Mouse (Mus musculus): ENCODE results near the gene Syce2. TPM values are rescaled to one million over a fixed set of nuclear protein-coding genes. Genes with fewer than 3 reads are reported as not detected.
A peak's percentile ranks its signal among the peaks of the same experiment; 100 is the strongest.
"Not testable (repeated sequence)": the region's sequence is repeated elsewhere in the genome, so short reads cannot be mapped to it uniquely, and the experiment has no call there.

Gene Syce2
- 24.3 and 63.0 TPM in 2 replicates for polyA plus RNA-seq (2012; ENCODE audit: insufficient read depth, low replicate concordance)

GRCm38 (mm10) chr8:84871376-84872308 is at the start of gene Syce2:
TSS of gene Syce2 (plus strand) at chr8:84872111.
- TF ChIP-seq GATA1 (IDR thresholded peaks at IDR 0.05; ENCODE audit: borderline replicate concordance, low read length) = no peak
- no peak for TF ChIP-seq FLI1 (IDR thresholded peaks at IDR 0.05; ENCODE audit: low read length)
- Histone ChIP-seq H3K4me1 (peaks cover 19% of the 10 kb centered on the region), H3K27me3 (replicated peaks) (no peaks in the 10 kb centered on the region), H3K4me3 (replicated peaks) (peak within 1 kb of the TSS; percentile 93), H3K36me3 (replicated peaks; ENCODE audit: low read length) (peaks cover 43% of the 10 kb centered on the region), H3K9me3 (no peaks in the 10 kb centered on the region)

DNA sequence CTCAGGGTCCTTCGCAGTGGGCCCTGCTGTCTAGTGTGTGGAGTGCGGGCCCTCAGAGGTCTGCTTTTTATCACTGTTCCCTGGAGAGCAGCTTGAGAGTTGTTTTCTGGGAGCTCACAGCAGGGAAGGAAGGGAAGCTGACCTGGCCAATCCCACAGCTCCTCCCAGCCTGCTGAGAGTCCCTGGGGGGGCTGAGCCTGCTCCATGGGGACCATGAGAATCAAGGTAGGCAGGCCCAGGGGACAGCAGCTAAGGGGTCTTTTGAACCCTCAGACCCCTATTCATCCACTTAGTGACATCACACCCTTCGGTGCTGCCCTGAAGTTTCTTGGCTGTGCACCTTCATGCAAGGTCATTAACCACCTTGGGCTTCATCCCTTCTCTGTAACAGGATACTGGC is 49.2 kb upstream of the Syce2 start, which contains the start of gene Dand5:
TSS of gene Dand5 (minus strand) at position 101 of the 400 bp plus-strand sequence.
- no peaks in the 10 kb centered on the region for H3K36me3 ChIP-seq (replicated peaks; ENCODE audit: low read length)
- no peak for TF ChIP-seq FLI1 (IDR thresholded peaks at IDR 0.05; ENCODE audit: low read length)
- peaks cover 39% of the 10 kb centered on the region for H3K4me1 ChIP-seq
- no peaks in the 10 kb centered on the region for H3K9me3 ChIP-seq
- H3K4me3 ChIP-seq (replicated peaks) = peak within 1 kb of the TSS; percentile 33
- H3K27me3 ChIP-seq (replicated peaks) = peaks cover 9% of the 10 kb centered on the region

- no peaks in the 10 kb centered on the region for H3K36me3 ChIP-seq (replicated peaks; ENCODE audit: low read length)
- no peaks in the 10 kb centered on the region for H3K9me3 ChIP-seq
- H3K4me3 ChIP-seq (replicated peaks) = peak overlapping the region; percentile 33
- peaks cover 39% of the 10 kb centered on the region for H3K4me1 ChIP-seq
- peaks cover 9% of the 10 kb centered on the region for H3K27me3 ChIP-seq (replicated peaks)
- TF ChIP-seq GATA1 (IDR thresholded peaks at IDR 0.05; ENCODE audit: borderline replicate concordance, low read length) = no peak
- TF ChIP-seq FLI1 (IDR thresholded peaks at IDR 0.05; ENCODE audit: low read length) = no peak
These were observed 48.3 kb upstream of the Syce2 start for GRCm38 (mm10) chr8:84823653-84824052.

- no peak for TF ChIP-seq FLI1 (IDR thresholded peaks at IDR 0.05; ENCODE audit: low read length)
- TF ChIP-seq GATA1 (IDR thresholded peaks at IDR 0.05; ENCODE audit: borderline replicate concordance, low read length) = no peak
- Histone ChIP-seq H3K4me1 (peaks cover 37% of the 10 kb centered on the region), H3K4me3 (replicated peaks) (peak overlapping the region; percentile 59)
These were observed 46.3 kb upstream of the Syce2 start for GRCm38 (mm10) chr8:84825636-84826035.

DNA sequence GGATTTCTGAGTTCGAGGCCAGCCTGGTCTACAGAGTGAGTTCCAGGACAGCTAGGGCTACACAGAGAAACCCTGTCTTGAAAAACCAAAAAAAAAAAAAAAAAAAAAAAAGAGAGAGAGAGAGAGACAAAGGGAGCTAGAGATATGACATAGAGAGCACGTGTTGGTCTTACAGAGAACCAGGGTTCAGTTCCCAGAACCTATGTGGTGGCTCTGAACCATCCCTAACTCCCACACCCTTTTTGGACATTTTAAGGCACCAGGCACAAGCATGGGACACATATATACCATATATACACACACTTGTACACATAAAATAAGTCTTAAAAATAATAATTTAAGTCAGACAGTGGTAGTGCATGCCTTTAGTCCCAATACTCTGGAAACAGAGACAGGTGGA is 45.4 kb upstream of the Syce2 start:
- not testable (repeated sequence) for H3K4me3 ChIP-seq (replicated peaks); H3K36me3 ChIP-seq (replicated peaks; ENCODE audit: low read length); H3K9me3 ChIP-seq; H3K27me3 ChIP-seq (replicated peaks)
- peaks cover 37% of the 10 kb centered on the region for H3K4me1 ChIP-seq

More at GRCm38 (mm10) chr8:84825636-84826035, 46.3 kb upstream of the Syce2 start:
- peaks cover 3% of the 10 kb centered on the region for H3K36me3 ChIP-seq (replicated peaks; ENCODE audit: low read length)
- H3K9me3 ChIP-seq = no peaks in the 10 kb centered on the region
- H3K27me3 ChIP-seq (replicated peaks) = peaks cover 9% of the 10 kb centered on the region

- Histone ChIP-seq H3K4me1 (peaks cover 37% of the 10 kb centered on the region), H3K9me3 (no peaks in the 10 kb centered on the region), H3K36me3 (replicated peaks; ENCODE audit: low read length) (peaks cover 36% of the 10 kb centered on the region), H3K4me3 (replicated peaks) (peak within 1 kb of the TSS; percentile 98), H3K27me3 (replicated peaks) (no peaks in the 10 kb centered on the region)
- TF ChIP-seq FLI1 (IDR thresholded peaks at IDR 0.05; ENCODE audit: low read length) = no peak
- TF ChIP-seq GATA1 (IDR thresholded peaks at IDR 0.05; ENCODE audit: borderline replicate concordance, low read length) = no peak
These were observed 40.4 kb upstream of the Syce2 start, which contains the start of gene Gadd45gip1 for GRCm38 (mm10) chr8:84831490-84831889. TSS of gene Gadd45gip1 (plus strand) at chr8:84831522.

DNA sequence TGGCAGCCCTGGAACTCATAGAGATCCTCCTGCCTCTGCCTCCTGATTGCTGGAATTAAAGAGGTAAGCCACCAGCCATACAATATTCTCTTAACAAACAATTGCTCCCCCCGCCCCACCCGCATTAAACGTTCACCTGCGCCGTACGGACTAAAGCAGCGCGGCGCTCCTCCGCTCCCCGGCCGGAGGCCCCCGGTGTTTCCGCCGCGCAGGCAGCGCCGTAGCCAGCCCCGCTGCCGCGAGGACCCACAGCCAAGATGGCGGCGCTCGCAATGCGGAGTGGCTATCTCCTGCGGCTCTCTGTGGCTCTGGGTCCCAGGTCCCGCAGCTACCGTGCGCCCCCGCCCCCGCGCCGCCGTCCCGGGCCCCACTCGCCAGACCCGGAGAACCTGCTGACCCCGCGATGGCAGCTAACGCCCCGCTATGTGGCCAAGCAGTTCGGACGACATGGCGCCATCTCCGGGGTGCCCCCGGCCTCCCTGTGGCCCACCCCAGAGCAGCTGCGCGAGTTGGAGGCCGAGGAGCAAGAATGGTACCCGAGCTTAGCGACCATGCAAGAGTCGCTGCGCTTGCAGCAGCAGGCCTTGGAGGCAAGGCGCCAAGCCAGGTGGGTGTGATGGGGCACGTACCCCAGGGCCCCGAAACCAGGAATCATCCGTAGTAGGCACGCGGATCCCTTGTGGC is 39.7 kb upstream of the Syce2 start:
- TF ChIP-seq GATA1 (IDR thresholded peaks at IDR 0.05; ENCODE audit: borderline replicate concordance, low read length) (no peak), FLI1 (IDR thresholded peaks at IDR 0.05; ENCODE audit: low read length) (no peak)
- Histone ChIP-seq H3K4me1 (peaks cover 34% of the 10 kb centered on the region), H3K36me3 (replicated peaks; ENCODE audit: low read length) (peaks cover 43% of the 10 kb centered on the region), H3K4me3 (replicated peaks) (peak overlapping the region; percentile 98), H3K27me3 (replicated peaks) (no peaks in the 10 kb centered on the region), H3K9me3 (no peaks in the 10 kb centered on the region)

- H3K4me3 ChIP-seq (replicated peaks) = peak overlapping the region; percentile 98
- peaks cover 52% of the 10 kb centered on the region for H3K36me3 ChIP-seq (replicated peaks; ENCODE audit: low read length)
- H3K4me1 ChIP-seq = peaks cover 36% of the 10 kb centered on the region
- H3K27me3 ChIP-seq (replicated peaks) = no peaks in the 10 kb centered on the region
- no peaks in the 10 kb centered on the region for H3K9me3 ChIP-seq
- TF ChIP-seq FLI1 (IDR thresholded peaks at IDR 0.05; ENCODE audit: low read length) (no peak), GATA1 (IDR thresholded peaks at IDR 0.05; ENCODE audit: borderline replicate concordance, low read length) (no peak)
These were observed 38.9 kb upstream of the Syce2 start for GRCm38 (mm10) chr8:84832759-84833742.
